Mouse (Mus musculus) neural tube, embryonic 14.5 days (tissue): Measurements from ENCODE around the gene Mecom. TPM values are rescaled to one million over a fixed set of nuclear protein-coding genes. Genes with fewer than 3 reads are reported as not detected.

Experiments used
- ATAC-seq: fragments of 200-750 bp; cut with Nextera tagmentation; 2 replicates; pipeline ENCODE4 v1.8.0; 2017; ENCODE audit warnings: low read depth, mild to moderate bottlenecking, moderate TSS enrichment, moderate library complexity
- H3K27ac ChIP-seq: fragments of 300-500 bp; sonication (generic); 2 replicates; pipeline ENCODE4 v1.5.1; 2014; ENCODE audit warnings: low read depth, mild to moderate bottlenecking, control low read depth, low read length, moderate library complexity, mixed read lengths
- H3K27me3 ChIP-seq: fragments of 300-500 bp; sonication (generic); 2 replicates; pipeline ENCODE4 v1.6.1; 2014; ENCODE audit warnings: low read length; ENCODE audit not compliant: control insufficient read depth, insufficient read depth
- H3K36me3 ChIP-seq: fragments of 300-500 bp; sonication (generic); 2 replicates; pipeline ENCODE4 v1.6.1; 2014; ENCODE audit warnings: low read length, mixed read lengths; ENCODE audit not compliant: control insufficient read depth, insufficient read depth
- H3K4me1 ChIP-seq: fragments of 300-500 bp; sonication (generic); 2 replicates; pipeline ENCODE4 v1.6.1; 2014; ENCODE audit warnings: low read length; ENCODE audit not compliant: control insufficient read depth, insufficient read depth
- H3K4me2 ChIP-seq: fragments of 300-500 bp; sonication (generic); 2 replicates; pipeline ENCODE4 v1.6.1; 2014; ENCODE audit warnings: mild to moderate bottlenecking, low read depth, low read length, control low read depth
- H3K4me3 ChIP-seq: fragments of 300-500 bp; sonication (generic); 2 replicates; pipeline ENCODE4 v1.5.1; 2014; ENCODE audit warnings: low read depth, low read length, control low read depth, mixed read lengths
- H3K9ac ChIP-seq: fragments of 300-500 bp; sonication (generic); replicated peaks from 2 replicates; pipeline ENCODE4 v1.6.1; 2014; ENCODE audit warnings: low read depth, mild to moderate bottlenecking, control low read depth, low read length, mixed read lengths
- H3K9me3 ChIP-seq: fragments of 300-500 bp; sonication (generic); 2 replicates; pipeline ENCODE4 v1.6.1; 2016; ENCODE audit warnings: low read length; ENCODE audit not compliant: control insufficient read depth
- WGBS: fragments of 180-500 bp; shearing (Covaris S2); extraction: QIAGEN DNeasy Blood & Tissue Kit; methylation state at CpG from one replicate; pipeline ENCODE4 v1.1.7; 2014; 5-methylcytosine and 5-hydroxymethylcytosine counted together
- polyA plus RNA-seq: library from polyadenylated mRNA; unstranded; fragments of >200 nt; fragmentation: Nextera tagmentation; extraction: Ambion mirVana; gene quantifications from 2 replicates; pipeline ENCODE4 v1.2.1, GENCODE M21; 2014

Gene Mecom
- polyA plus RNA-seq, 1 experiment from 2014 or later: 6.4 TPM

DNA sequence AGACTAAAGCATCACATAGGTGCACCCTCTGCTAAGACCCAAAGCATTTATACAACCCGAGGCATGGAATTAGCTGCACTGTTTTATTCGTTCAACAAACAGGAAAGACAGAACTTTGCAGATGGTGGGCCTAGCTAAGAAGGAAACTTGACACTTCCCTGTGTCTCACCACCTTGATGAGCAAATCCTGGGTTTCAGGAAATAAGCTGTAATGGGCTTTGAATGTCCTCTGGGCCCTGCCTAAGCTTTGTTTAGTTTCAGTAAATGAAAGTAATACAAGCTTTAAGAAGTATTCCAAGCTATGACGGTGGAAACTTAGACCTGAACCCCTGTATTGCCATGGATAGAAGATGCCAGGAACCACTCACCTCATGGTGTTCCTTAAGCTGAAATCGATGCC, 383.0 kb downstream of the Mecom start:
- WGBS: 82% methylated on average over 4 of the region's 4 CpGs
- no peaks in the 10 kb centered on the region for H3K27me3 ChIP-seq
- H3K9ac ChIP-seq: no peak overlapping the region
- no peaks in the 10 kb centered on the region for H3K9me3 ChIP-seq
- H3K4me3 ChIP-seq: no peak overlapping the region
- no peaks in the 10 kb centered on the region for H3K36me3 ChIP-seq
- H3K27ac ChIP-seq: no peak overlapping the region
- no peak for ATAC-seq
- H3K4me1 ChIP-seq: no peaks in the 10 kb centered on the region
- no peak overlapping the region for H3K4me2 ChIP-seq

DNA sequence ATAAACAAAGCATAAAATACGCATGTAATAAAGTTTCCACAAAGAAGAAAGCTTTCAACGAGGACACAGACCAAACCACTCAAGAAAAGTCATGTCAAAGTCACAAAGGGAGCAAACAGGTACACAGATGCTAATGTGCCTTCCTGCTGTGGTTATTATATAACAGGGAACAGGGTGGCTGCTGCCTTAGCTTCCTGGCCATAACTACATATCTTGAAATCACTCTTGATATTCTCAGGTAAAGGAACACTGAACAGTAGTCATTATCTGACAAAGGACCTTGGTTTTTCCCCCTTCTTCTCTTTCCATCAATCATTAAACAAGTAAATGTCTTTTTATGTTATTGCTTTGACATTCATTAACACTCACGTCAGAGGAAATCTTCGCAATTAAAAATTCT, 384.4 kb downstream of the Mecom start:
- H3K27me3 ChIP-seq: no peaks in the 10 kb centered on the region
- ATAC-seq: no peak
- no peak overlapping the region for H3K4me2 ChIP-seq
- no peaks in the 10 kb centered on the region for H3K36me3 ChIP-seq
- no peak overlapping the region for H3K4me3 ChIP-seq
- WGBS: 74% methylated on average over 4 of the region's 4 CpGs
- H3K27ac ChIP-seq: no peak overlapping the region
- H3K9me3 ChIP-seq: no peaks in the 10 kb centered on the region
- H3K4me1 ChIP-seq: no peaks in the 10 kb centered on the region
- no peak overlapping the region for H3K9ac ChIP-seq

DNA sequence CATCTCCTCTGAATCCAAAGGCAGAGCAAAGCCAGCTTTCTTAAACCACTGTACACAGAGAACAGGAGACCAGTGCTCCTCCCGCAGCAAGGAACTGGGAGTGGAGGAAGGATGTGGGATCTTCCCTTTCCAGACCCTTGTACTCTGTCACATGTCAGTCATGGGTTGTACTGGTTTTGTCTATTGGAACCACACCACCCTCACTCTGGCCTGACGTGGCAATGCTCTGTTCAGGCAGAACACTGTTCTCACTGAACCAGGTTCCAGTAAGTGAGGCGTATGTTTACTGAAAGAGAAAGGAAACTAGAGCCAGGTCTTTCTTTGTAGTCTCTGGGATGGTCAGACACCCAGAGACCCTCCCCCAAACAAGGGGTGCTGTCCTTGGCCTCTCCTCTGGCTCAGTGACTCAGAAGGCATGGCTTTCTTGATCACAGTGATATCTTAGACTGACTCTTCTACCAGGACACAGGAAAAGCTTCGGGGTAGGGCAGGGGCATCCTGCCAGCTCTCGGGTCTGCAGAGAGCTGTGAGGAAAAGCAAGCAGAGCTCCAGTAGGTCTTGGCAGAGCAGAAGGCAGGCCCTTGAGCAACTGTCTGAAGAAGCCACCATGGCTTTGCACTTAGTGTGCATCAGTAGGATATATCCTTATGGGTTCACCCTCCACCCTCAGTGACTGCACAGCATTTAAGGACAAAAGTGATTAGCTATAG, 386.7 kb downstream of the Mecom start:
- H3K27ac ChIP-seq: no peak overlapping the region
- no peaks in the 10 kb centered on the region for H3K4me1 ChIP-seq
- no peak overlapping the region for H3K4me2 ChIP-seq
- no peak overlapping the region for H3K9ac ChIP-seq
- H3K4me3 ChIP-seq: no peak overlapping the region
- no peaks in the 10 kb centered on the region for H3K36me3 ChIP-seq
- 86% methylated on average over 5 of the region's 5 CpGs for WGBS
- no peaks in the 10 kb centered on the region for H3K9me3 ChIP-seq
- no peak for ATAC-seq
- no peaks in the 10 kb centered on the region for H3K27me3 ChIP-seq

DNA sequence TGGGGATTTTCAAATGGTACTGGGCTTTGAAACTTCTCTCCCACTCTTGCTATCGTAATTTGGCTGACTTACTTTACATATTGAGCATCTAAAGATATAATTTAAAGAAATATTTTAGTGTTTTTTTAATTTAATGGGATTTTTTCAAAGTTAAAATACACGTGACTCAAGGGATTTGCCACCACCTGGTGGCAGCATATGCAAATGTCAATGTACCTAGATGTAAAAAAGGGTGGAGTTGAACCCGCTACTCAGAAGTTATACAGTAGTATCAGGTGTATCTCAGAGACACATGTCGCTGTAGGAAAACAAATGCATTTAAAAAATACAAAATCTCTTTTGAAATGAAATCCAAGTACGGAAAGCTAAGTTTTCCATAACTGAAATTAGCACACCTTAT, 387.5 kb downstream of the Mecom start:
- WGBS: 77% methylated on average over 5 of the region's 5 CpGs
- H3K36me3 ChIP-seq: no peaks in the 10 kb centered on the region
- ATAC-seq: no peak
- H3K9ac ChIP-seq: no peak overlapping the region
- H3K27ac ChIP-seq: no peak overlapping the region
- H3K4me2 ChIP-seq: no peak overlapping the region
- no peaks in the 10 kb centered on the region for H3K27me3 ChIP-seq
- no peak overlapping the region for H3K4me3 ChIP-seq
- H3K9me3 ChIP-seq: no peaks in the 10 kb centered on the region
- H3K4me1 ChIP-seq: no peaks in the 10 kb centered on the region

DNA sequence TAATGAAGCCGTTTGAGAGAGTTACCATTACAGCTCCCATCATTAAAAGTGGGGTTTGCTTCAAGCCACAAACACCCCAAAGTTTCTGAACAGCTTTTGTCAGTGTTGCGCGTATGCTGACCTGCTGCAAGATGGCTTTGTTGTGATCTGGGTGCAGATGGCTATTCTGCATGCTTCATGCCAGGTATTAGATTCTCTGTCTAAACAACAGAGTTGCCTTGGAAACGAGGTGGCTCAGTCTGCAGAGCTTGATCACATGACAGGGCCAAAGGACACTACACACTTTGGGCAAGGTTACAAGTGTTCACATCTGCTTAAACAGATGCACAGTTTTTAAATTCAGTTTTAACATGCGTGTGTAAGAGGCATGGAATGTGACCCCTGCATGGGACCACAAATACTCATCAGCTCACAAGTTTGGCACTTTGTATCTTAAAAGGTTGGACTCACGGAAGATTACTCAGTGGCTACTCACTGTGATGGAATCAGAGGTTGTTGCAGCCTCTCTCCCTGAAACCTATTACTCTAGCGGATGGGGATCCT, 390.6 kb downstream of the Mecom start:
- no peak overlapping the region for H3K4me2 ChIP-seq
- WGBS: 69% methylated on average over 7 of the region's 7 CpGs
- no peaks in the 10 kb centered on the region for H3K36me3 ChIP-seq
- no peaks in the 10 kb centered on the region for H3K9me3 ChIP-seq
- H3K4me3 ChIP-seq: no peak overlapping the region
- no peaks in the 10 kb centered on the region for H3K4me1 ChIP-seq
- H3K27ac ChIP-seq: no peak overlapping the region
- H3K9ac ChIP-seq: no peak overlapping the region
- no peak for ATAC-seq
- H3K27me3 ChIP-seq: no peaks in the 10 kb centered on the region

DNA sequence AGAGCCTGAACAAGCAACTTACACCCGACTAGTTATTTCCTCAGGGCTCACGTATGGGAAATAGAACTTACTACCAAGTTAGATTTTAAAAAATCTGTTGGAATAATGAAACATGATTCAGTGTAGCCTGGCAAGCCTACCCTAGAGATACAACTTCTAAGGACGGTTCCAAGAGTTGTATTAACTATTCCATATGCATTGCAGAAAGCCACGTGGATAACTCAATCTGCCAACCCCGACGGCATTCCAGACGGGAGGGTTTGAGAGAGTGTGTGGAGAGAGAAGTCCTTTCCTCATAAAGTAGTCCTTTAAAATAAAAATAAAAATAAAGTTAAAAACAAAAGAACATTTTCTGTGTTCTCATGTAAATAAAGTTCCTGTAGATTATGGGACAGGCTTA, 393.4 kb downstream of the Mecom start:
- H3K27me3 ChIP-seq: no peaks in the 10 kb centered on the region
- H3K27ac ChIP-seq: no peak overlapping the region
- no peaks in the 10 kb centered on the region for H3K9me3 ChIP-seq
- no peak overlapping the region for H3K4me2 ChIP-seq
- H3K4me3 ChIP-seq: no peak overlapping the region
- H3K9ac ChIP-seq: no peak overlapping the region
- H3K36me3 ChIP-seq: no peaks in the 10 kb centered on the region
- H3K4me1 ChIP-seq: no peaks in the 10 kb centered on the region
- ATAC-seq: 0 out of 2 replicates have a peak, but pooled peaks have one; percentile 12
- WGBS: 73% methylated on average over 7 of the region's 7 CpGs

DNA sequence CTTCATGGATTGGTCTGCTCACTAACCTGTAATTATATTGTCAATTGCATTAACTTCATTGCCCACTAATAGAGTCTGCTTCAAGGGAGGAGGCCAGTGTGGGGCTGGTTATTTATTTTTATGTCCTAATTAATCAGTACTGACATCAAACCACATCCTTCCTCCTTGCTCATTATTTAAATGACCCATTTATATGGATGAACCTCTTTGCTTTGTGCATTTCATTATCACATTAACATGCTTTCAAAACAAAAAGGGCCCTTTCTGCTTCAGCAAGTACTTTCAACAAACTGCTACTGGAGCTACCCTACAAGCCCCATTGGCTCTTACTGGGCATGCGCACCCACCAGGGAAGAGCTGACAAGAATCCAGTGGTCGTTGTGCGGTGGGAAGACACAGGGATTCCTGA, 393.9 kb downstream of the Mecom start:
- ATAC-seq: peak; percentile 88

DNA sequence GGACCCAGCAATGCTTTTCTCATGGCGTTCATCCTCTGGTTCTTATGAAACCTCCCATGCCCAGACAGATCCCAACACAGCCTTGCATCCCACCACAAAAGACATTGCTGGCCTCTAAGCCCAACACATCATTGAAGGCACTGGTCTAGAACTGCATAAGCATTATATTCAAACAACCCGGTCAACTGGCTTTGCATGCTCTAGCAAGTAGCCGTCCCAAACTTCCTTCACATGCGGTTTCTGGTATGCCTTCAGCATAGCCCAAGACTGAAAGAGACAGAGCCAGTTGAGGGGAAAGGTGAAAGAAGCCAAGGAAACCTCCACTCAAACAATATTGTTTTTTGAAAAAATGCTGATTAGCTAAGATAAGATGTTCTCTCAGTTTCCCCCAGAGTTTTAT, 397.7 kb downstream of the Mecom start:
- no peak overlapping the region for H3K27ac ChIP-seq
- 97% methylated on average over 4 of the region's 4 CpGs for WGBS
- H3K36me3 ChIP-seq: no peaks in the 10 kb centered on the region
- no peak overlapping the region for H3K9ac ChIP-seq
- ATAC-seq: no peak
- no peaks in the 10 kb centered on the region; the same call in 1 of the 2 replicates for H3K27me3 ChIP-seq
- H3K4me2 ChIP-seq: no peak overlapping the region
- H3K9me3 ChIP-seq: no peaks in the 10 kb centered on the region
- H3K4me3 ChIP-seq: no peak overlapping the region
- no peaks in the 10 kb centered on the region for H3K4me1 ChIP-seq

More for the DNA sequence above, 393.9 kb downstream of the Mecom start:
- no peaks in the 10 kb centered on the region for H3K4me1 ChIP-seq
- H3K9me3 ChIP-seq: no peaks in the 10 kb centered on the region
- H3K27me3 ChIP-seq: no peaks in the 10 kb centered on the region; the same call in 1 of the 2 replicates
- no peak overlapping the region for H3K9ac ChIP-seq
- no peak overlapping the region for H3K4me2 ChIP-seq
- no peak overlapping the region for H3K4me3 ChIP-seq
- no peak overlapping the region for H3K27ac ChIP-seq
- WGBS: 20% methylated on average over 3 of the region's 3 CpGs
- H3K36me3 ChIP-seq: no peaks in the 10 kb centered on the region

DNA sequence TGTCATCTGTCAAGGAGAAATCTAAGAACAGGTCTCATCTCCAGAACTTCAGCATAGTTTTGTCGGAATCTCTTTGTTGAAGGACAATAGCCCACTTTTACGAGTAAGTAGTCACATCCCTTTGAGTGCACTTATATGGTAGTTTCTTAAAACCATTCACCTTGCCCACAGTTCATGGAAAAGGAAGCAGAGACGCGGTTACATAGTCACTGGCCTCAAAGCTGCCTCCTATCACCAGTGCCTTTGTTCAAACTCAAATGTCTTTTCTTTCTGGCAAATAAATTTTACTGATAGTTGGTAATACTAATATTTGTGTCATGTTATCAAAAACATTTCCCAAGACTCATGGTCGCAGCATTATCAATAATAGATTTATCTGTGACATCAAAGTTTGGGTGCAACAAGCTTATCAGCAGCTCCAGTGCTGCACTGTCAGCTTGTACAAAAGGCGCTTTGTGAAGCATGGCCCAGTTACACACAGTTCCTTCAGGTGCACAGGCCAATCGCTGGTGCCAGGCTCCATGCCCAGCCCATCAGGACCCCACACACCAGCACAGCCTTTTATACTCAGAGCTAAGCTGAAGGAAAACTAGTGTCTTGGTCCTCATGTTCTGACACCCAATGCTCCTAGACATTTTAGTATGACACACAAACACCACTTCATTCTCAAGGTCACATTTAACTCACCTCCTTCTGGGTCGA, 399.3 kb downstream of the Mecom start:
- no peaks in the 10 kb centered on the region for H3K36me3 ChIP-seq
- no peak overlapping the region for H3K27ac ChIP-seq
- no peaks in the 10 kb centered on the region for H3K9me3 ChIP-seq
- H3K4me1 ChIP-seq: no peaks in the 10 kb centered on the region
- H3K27me3 ChIP-seq: no peaks in the 10 kb centered on the region; the same call in 1 of the 2 replicates
- ATAC-seq: no peak
- no peak overlapping the region for H3K4me3 ChIP-seq
- no peak overlapping the region for H3K9ac ChIP-seq
- no peak overlapping the region for H3K4me2 ChIP-seq
- 83% methylated on average over 8 of the region's 8 CpGs for WGBS
